Mouse (Mus musculus): ENCODE measurements around the gene Olfr120. TPM values are rescaled to one million over a fixed set of nuclear protein-coding genes. Genes with fewer than 3 reads are reported as not detected.
"Not testable (repeated sequence)": the region's sequence is repeated elsewhere in the genome, so short reads cannot be mapped to it uniquely, and the experiment has no call there.

The Olfr120 gene
- not detected in 2 replicates for polyA plus RNA-seq (2014; fragmentation: Nextera tagmentation; extraction: Ambion mirVana)

DNA sequence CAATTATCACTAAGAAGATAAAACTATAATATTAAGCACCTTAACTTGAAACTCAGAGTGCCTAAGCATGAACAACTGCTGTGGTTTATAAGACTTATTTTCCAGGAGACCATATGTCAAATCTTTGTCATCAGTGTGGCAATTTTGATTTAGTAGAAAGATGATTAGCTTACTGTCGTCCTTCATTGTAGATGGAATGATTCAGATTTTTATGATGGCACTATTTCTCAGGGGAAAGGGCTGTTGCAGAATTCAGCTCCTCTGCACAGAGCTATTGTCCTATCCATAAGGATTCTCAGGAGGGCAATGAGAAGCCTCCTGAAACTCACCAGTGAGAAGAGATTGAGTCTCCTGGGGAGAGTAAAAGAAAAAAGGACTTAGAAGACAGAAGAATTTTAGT is at the start of gene Olfr120:
Olfr120 (plus strand) TSS at position 301 of the 400 bp plus-strand sequence.
- Histone ChIP-seq H3K4me3 (ENCODE audit: low read depth, low read length) (no peak within 1 kb of the TSS), H3K36me3 (ENCODE audit: control insufficient read depth, insufficient read depth, low read length) (no peaks in the 10 kb centered on the region), H3K4me2 (replicated peaks; ENCODE audit: low read depth, low read length) (no peak within 1 kb of the TSS), H3K4me1 (ENCODE audit: control insufficient read depth, insufficient read depth, low read length) (no peaks in the 10 kb centered on the region), H3K27me3 (ENCODE audit: control insufficient read depth, insufficient read depth, low read length) (no peaks in the 10 kb centered on the region), H3K9me3 (ENCODE audit: control insufficient read depth, low read depth, low read length) (no peaks in the 10 kb centered on the region), H3K27ac (ENCODE audit: low read length) (no peak within 1 kb of the TSS), H3K9ac (replicated peaks; ENCODE audit: low read depth, low read length) (no peak within 1 kb of the TSS)
- no peak for ATAC-seq (ENCODE audit: insufficient number of reproducible peaks, insufficient read depth, low FRiP score, low read depth)
- 66% methylated on average over 1 of the region's 1 CpGs for WGBS

DNA sequence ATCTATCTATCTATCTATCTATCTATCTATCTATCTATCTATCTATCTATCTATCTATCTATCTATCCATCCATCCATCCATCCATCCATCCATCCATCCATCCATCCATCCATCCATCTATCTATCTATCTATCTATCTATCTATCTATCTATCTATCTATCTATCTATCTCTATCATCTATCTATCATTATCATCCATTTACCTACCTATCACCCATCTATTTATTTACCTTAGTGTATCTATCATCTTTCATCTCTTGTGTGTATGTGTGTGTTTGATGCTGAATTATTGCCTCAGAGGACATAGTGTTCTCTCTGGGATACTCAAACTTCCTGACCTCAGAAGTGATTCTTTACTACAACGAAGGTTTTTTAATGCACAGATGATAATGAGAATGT is 25.3 kb upstream of the Olfr120 start, which contains the start of gene Olfr119:
Olfr119 (plus strand) TSS at position 301 of the 400 bp plus-strand sequence.
- not testable (repeated sequence) for ATAC-seq (ENCODE audit: insufficient number of reproducible peaks, insufficient read depth, low FRiP score, low read depth)

DNA sequence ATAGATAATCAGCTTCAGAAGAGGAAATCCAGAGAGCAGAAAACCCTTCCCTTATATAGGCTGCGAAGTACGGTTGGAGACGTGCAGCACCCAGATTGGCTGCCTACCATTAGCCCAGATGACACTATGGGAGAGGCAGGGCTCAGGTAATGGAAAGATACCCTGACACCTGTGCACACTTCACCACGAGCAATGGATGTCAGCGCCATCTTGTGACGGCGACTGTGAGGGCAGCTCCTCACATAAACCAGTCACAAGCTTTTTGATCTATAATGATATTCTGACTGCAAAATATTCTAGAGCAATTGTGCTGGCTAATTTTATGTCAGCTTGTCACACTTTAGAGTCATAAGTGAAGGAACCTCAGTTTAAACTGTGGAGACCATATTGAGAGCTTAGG is 16.5 kb downstream of the Olfr120 start:
- H3K4me1 ChIP-seq (ENCODE audit: control insufficient read depth, insufficient read depth, low read length): no peaks in the 10 kb centered on the region
- no peak overlapping the region for H3K9ac ChIP-seq (replicated peaks; ENCODE audit: low read depth, low read length)
- H3K27ac ChIP-seq (ENCODE audit: low read length): no peak overlapping the region
- no peak overlapping the region for H3K4me3 ChIP-seq (ENCODE audit: low read depth, low read length)
- WGBS: 47% methylated on average over 7 of the region's 7 CpGs
- no peak overlapping the region for H3K4me2 ChIP-seq (replicated peaks; ENCODE audit: low read depth, low read length)
- ATAC-seq (ENCODE audit: insufficient number of reproducible peaks, insufficient read depth, low FRiP score, low read depth): no peak
- no peaks in the 10 kb centered on the region for H3K9me3 ChIP-seq (ENCODE audit: control insufficient read depth, low read depth, low read length)
- H3K36me3 ChIP-seq (ENCODE audit: control insufficient read depth, insufficient read depth, low read length): no peaks in the 10 kb centered on the region
- no peaks in the 10 kb centered on the region for H3K27me3 ChIP-seq (ENCODE audit: control insufficient read depth, insufficient read depth, low read length)

More for the DNA sequence above, 25.3 kb upstream of the Olfr120 start, which contains the start of gene Olfr119:
- not testable (repeated sequence) for H3K9me3 ChIP-seq (ENCODE audit: control insufficient read depth, low read depth, low read length); H3K4me2 ChIP-seq (replicated peaks; ENCODE audit: low read depth, low read length); H3K27ac ChIP-seq (ENCODE audit: low read length); H3K4me3 ChIP-seq (ENCODE audit: low read depth, low read length); H3K4me1 ChIP-seq (ENCODE audit: control insufficient read depth, insufficient read depth, low read length); H3K36me3 ChIP-seq (ENCODE audit: control insufficient read depth, insufficient read depth, low read length); H3K9ac ChIP-seq (replicated peaks; ENCODE audit: low read depth, low read length); H3K27me3 ChIP-seq (ENCODE audit: control insufficient read depth, insufficient read depth, low read length)
- 58% methylated on average over 1 of the region's 1 CpGs for WGBS

DNA sequence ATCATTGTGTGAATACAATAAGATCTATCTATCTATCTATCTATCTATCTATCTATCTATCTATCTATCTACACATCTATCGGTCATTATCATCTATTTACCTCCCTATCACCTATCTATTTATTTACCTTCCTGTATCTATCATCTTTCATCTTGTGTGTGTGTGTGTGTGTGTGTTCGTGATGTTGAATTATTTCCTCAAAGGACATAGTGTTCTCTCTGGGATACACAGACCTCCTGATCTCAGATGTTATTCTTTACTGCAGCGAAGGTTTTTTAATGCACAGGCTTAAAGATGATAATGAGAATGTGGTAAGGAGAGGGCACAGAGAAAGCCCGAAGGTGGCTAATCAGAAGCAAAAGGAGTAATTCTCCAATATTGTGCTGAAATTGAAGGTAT is 46.7 kb downstream of the Olfr120 start, which contains the start of gene Olfr122:
Olfr122 (plus strand) TSS at position 301 of the 400 bp plus-strand sequence.
- H3K4me3 ChIP-seq (ENCODE audit: low read depth, low read length): no peak within 1 kb of the TSS
- H3K4me1 ChIP-seq (ENCODE audit: control insufficient read depth, insufficient read depth, low read length): no peaks in the 10 kb centered on the region
- WGBS: 85% methylated on average over 4 of the region's 4 CpGs
- no peak for ATAC-seq (ENCODE audit: insufficient number of reproducible peaks, insufficient read depth, low FRiP score, low read depth)
- no peaks in the 10 kb centered on the region for H3K36me3 ChIP-seq (ENCODE audit: control insufficient read depth, insufficient read depth, low read length)
- H3K9ac ChIP-seq (replicated peaks; ENCODE audit: low read depth, low read length): no peak within 1 kb of the TSS
- no peaks in the 10 kb centered on the region for H3K27me3 ChIP-seq (ENCODE audit: control insufficient read depth, insufficient read depth, low read length)
- H3K4me2 ChIP-seq (replicated peaks; ENCODE audit: low read depth, low read length): no peak within 1 kb of the TSS
- H3K27ac ChIP-seq (ENCODE audit: low read length): no peak within 1 kb of the TSS
- H3K9me3 ChIP-seq (ENCODE audit: control insufficient read depth, low read depth, low read length): no peaks in the 10 kb centered on the region

Other genes with a start within 250 kb of the Olfr120 start
- not detected in 2 replicates for gene H2-M2, start 238.3 kb upstream of the Olfr120 start, polyA plus RNA-seq (2014; fragmentation: Nextera tagmentation; extraction: Ambion mirVana)
- gene Olfr110, start 229.3 kb upstream of the Olfr120 start, polyA plus RNA-seq (2014; fragmentation: Nextera tagmentation; extraction: Ambion mirVana): not detected in 2 replicates
- gene Olfr111, start 213.8 kb upstream of the Olfr120 start, polyA plus RNA-seq (2014; fragmentation: Nextera tagmentation; extraction: Ambion mirVana): not detected in 2 replicates
- gene Olfr112, start 152.4 kb upstream of the Olfr120 start, polyA plus RNA-seq (2014; fragmentation: Nextera tagmentation; extraction: Ambion mirVana): not detected in 2 replicates
- gene Olfr113, start 144.1 kb upstream of the Olfr120 start, polyA plus RNA-seq (2014; fragmentation: Nextera tagmentation; extraction: Ambion mirVana): not detected in 2 replicates
- not detected in 2 replicates for gene Olfr114, start 129.1 kb upstream of the Olfr120 start, polyA plus RNA-seq (2014; fragmentation: Nextera tagmentation; extraction: Ambion mirVana)
- not detected in 2 replicates for gene Olfr115, start 94.7 kb upstream of the Olfr120 start, polyA plus RNA-seq (2014; fragmentation: Nextera tagmentation; extraction: Ambion mirVana)
- not detected in 2 replicates for gene Olfr116, start 94.6 kb upstream of the Olfr120 start, polyA plus RNA-seq (2014; fragmentation: Nextera tagmentation; extraction: Ambion mirVana)
- not detected in 2 replicates for gene Olfr117, start 58.0 kb upstream of the Olfr120 start, polyA plus RNA-seq (2014; fragmentation: Nextera tagmentation; extraction: Ambion mirVana)
- gene Olfr118, start 54.8 kb upstream of the Olfr120 start, polyA plus RNA-seq (2014; fragmentation: Nextera tagmentation; extraction: Ambion mirVana): not detected in 2 replicates
- not detected in 2 replicates for gene Olfr119, start 25.2 kb upstream of the Olfr120 start, polyA plus RNA-seq (2014; fragmentation: Nextera tagmentation; extraction: Ambion mirVana)
- gene Olfr121, start 27.0 kb downstream of the Olfr120 start, polyA plus RNA-seq (2014; fragmentation: Nextera tagmentation; extraction: Ambion mirVana): not detected in 2 replicates
- gene Olfr122, start 46.8 kb downstream of the Olfr120 start, polyA plus RNA-seq (2014; fragmentation: Nextera tagmentation; extraction: Ambion mirVana): not detected in 2 replicates
- not detected in 2 replicates for gene Olfr123, start 71.7 kb downstream of the Olfr120 start, polyA plus RNA-seq (2014; fragmentation: Nextera tagmentation; extraction: Ambion mirVana)
- not detected in 2 replicates for gene Olfr124, start 78.1 kb downstream of the Olfr120 start, polyA plus RNA-seq (2014; fragmentation: Nextera tagmentation; extraction: Ambion mirVana)
- gene Olfr125, start 111.1 kb downstream of the Olfr120 start, polyA plus RNA-seq (2014; fragmentation: Nextera tagmentation; extraction: Ambion mirVana): not detected in 2 replicates
- not detected in 2 replicates for gene Olfr126, start 125.7 kb downstream of the Olfr120 start, polyA plus RNA-seq (2014; fragmentation: Nextera tagmentation; extraction: Ambion mirVana)
- gene Olfr127, start 178.6 kb downstream of the Olfr120 start, polyA plus RNA-seq (2014; fragmentation: Nextera tagmentation; extraction: Ambion mirVana): not detected in 2 replicates
- gene Olfr128, start 198.7 kb downstream of the Olfr120 start, polyA plus RNA-seq (2014; fragmentation: Nextera tagmentation; extraction: Ambion mirVana): not detected in 2 replicates
- gene Olfr761, start 231.3 kb downstream of the Olfr120 start, polyA plus RNA-seq (2014; fragmentation: Nextera tagmentation; extraction: Ambion mirVana): not detected in 2 replicates